ENCODE assay signal across 8 mouse cellular contexts in genomic region chr4:43875160-43875918, GRCm38 (mm10). TPM values are rescaled to one million over a fixed set of nuclear protein-coding genes. Genes with fewer than 3 reads are reported as not detected.
DNase-seq lines count a peak whose midpoint lies in the region; ATAC-seq lines count a peak whose summit lies in the region.

Gene Reck (plus strand): TSS chr4:43875530.

- no peaks in the 10 kb centered on the region for H3K9me3 ChIP-seq in hindbrain, embryonic 14.5 days (ENCODE audit: control insufficient read depth, low read length)

- peaks cover 11% of the 10 kb centered on the region; the same call in 1 of the 2 replicates for H3K4me1 ChIP-seq in hindbrain, embryonic 14.5 days (replicated peaks; ENCODE audit: control insufficient read depth, insufficient read depth, low read length)

- no peaks in the 10 kb centered on the region for H3K36me3 ChIP-seq in hindbrain, embryonic 14.5 days (replicated peaks; ENCODE audit: control insufficient read depth, insufficient read depth)

- no peaks in the 10 kb centered on the region for H3K27me3 ChIP-seq in hindbrain, embryonic 14.5 days (ENCODE audit: control insufficient read depth, insufficient read depth, low read length)

- under 1% methylated on average over 72 of the region's 73 CpGs for WGBS in hindbrain, embryonic 14.5 days

- peak within 1 kb of the TSS; percentile 97 for H3K4me3 ChIP-seq in hindbrain, embryonic 14.5 days (replicated peaks; ENCODE audit: low read length)

- peak; percentile 94 for ATAC-seq in hindbrain, embryonic 14.5 days (ENCODE audit: low FRiP score)

- peak within 1 kb of the TSS; percentile 89 for H3K4me2 ChIP-seq in hindbrain, embryonic 14.5 days (replicated peaks)

- peak within 1 kb of the TSS; percentile 88 for H3K9ac ChIP-seq in hindbrain, embryonic 14.5 days

- peak within 1 kb of the TSS; percentile 72 for H3K27ac ChIP-seq in hindbrain, embryonic 14.5 days

- peak; percentile 86 for DNase-seq in R1 (ENCODE audit: low read depth, low spot score)
- peak; percentile 89 to 92 for DNase-seq in cerebellum, postnatal 25 days
- DNase-seq in frontal cortex, postnatal 36 days (ENCODE audit: low spot score in 2 of 2): peak; percentile 79
- DNase-seq in hindbrain, embryonic 14.5 days (ENCODE audit: low spot score): peak; percentile 90
- peak; percentile 80 to 83 for DNase-seq in layer of hippocampus, postnatal 36 days
- DNase-seq in lung, postnatal 36 days: peak; percentile 91
- peak; percentile 76 for DNase-seq in retina, postnatal 7 days (ENCODE audit: low read depth, low spot score)
- DNase-seq in urinary bladder, adult 2 months (ENCODE audit: low spot score): peak; percentile 70

RNA-seq across cellular contexts. Expression of gene Reck, which starts in this region (rescaled TPM):
- polyA plus RNA-seq in hindbrain, embryonic 14.5 days (2014; fragmentation: Nextera tagmentation; extraction: Ambion mirVana): 6.2 and 7.3 TPM in 2 replicates
- 1 to 10 TPM; 5.8 to 7.5 TPM for total RNA-seq in layer of hippocampus, postnatal 36 days (2021)
- 25.8 and 26.0 TPM in 2 replicates for polyA plus RNA-seq in urinary bladder, adult 2 months (2012; rRNA removed)

Comparison
In these comparisons a context has a peak if more than half of its experiments do, and no peak if none do; other contexts are left out.
1. Peak in every context shown above with its lines: DNase-seq, ATAC-seq, H3K4me3 ChIP-seq and H3K27ac ChIP-seq.